Mouse (Mus musculus): Measurements from ENCODE around the gene Frmd6.

- TF ChIP-seq CTCF (IDR thresholded peaks at IDR 0.05; ENCODE audit: control insufficient read depth, insufficient read depth, low read length) (no peak), POLR2A (IDR thresholded peaks at IDR 0.05; ENCODE audit: borderline replicate concordance, control insufficient read depth, low read depth, low read length) (no peak)
These were observed 12.4 kb upstream of the Frmd6 start for GRCm38 (mm10) chr12:70812822-70813465.

Data from bone marrow, adult 2 months (tissue).